Mouse (Mus musculus) thymus, postnatal 0 days (tissue): ENCODE data around the gene Synpr. TPM values are rescaled to one million over a fixed set of nuclear protein-coding genes. Genes with fewer than 3 reads are reported as not detected.

Source experiments
- DNase-seq: peaks from one replicate; pipeline ENCODE4 v3.0.0-alpha.2; 2015; ENCODE audit warnings: low spot score
- polyA plus RNA-seq: library from polyadenylated mRNA; unstranded; fragments of >200 nt; fragmentation: Nextera tagmentation; extraction: Ambion mirVana; gene quantifications from 2 replicates; pipeline ENCODE4 v1.2.1, GENCODE M21; 2015

The Synpr gene
- polyA plus RNA-seq, 1 experiment from 2014 or later, result 5.0 TPM

- DNase-seq, result peak; percentile 28
These were observed 69.6 kb downstream of the Synpr start for GRCm38 (mm10) chr14:13354154-13354553.

GRCm38 (mm10) chr14:13355569-13356362 lies 71.2 kb downstream of the Synpr start:
- peak; percentile 43 for DNase-seq

- no peak for DNase-seq
These were observed 72.6 kb downstream of the Synpr start for GRCm38 (mm10) chr14:13357101-13357667.

GRCm38 (mm10) chr14:13358037-13358436 lies 73.5 kb downstream of the Synpr start:
- DNase-seq, result no peak

GRCm38 (mm10) chr14:13361184-13361583 lies 76.6 kb downstream of the Synpr start:
- no peak for DNase-seq

GRCm38 (mm10) chr14:13361642-13362041 lies 77.1 kb downstream of the Synpr start:
- DNase-seq, result no peak

GRCm38 (mm10) chr14:13368309-13368708 lies 83.7 kb downstream of the Synpr start:
- no peak for DNase-seq

GRCm38 (mm10) chr14:13389081-13389480 lies 104.5 kb downstream of the Synpr start:
- no peak for DNase-seq

- DNase-seq, result no peak
These were observed 105.4 kb downstream of the Synpr start for GRCm38 (mm10) chr14:13389954-13390353.

- no peak for DNase-seq
These were observed 114.8 kb downstream of the Synpr start for GRCm38 (mm10) chr14:13399226-13400020.

GRCm38 (mm10) chr14:13411636-13412035 lies 127.1 kb downstream of the Synpr start:
- DNase-seq, result no peak

GRCm38 (mm10) chr14:13440723-13441122 lies 156.1 kb downstream of the Synpr start:
- no peak for DNase-seq

GRCm38 (mm10) chr14:13444908-13445307 lies 160.3 kb downstream of the Synpr start:
- no peak for DNase-seq

GRCm38 (mm10) chr14:13453461-13454204 lies 169.1 kb downstream of the Synpr start:
- no peak for DNase-seq

GRCm38 (mm10) chr14:13454991-13455390 lies 170.4 kb downstream of the Synpr start:
- DNase-seq, result no peak

GRCm38 (mm10) chr14:13459333-13459732 lies 174.8 kb downstream of the Synpr start:
- DNase-seq, result no peak

- no peak for DNase-seq
These were observed 184.6 kb downstream of the Synpr start for GRCm38 (mm10) chr14:13469211-13469610.

- DNase-seq, result no peak
These were observed 193.2 kb downstream of the Synpr start for GRCm38 (mm10) chr14:13477821-13478220.

GRCm38 (mm10) chr14:13505355-13505754 lies 220.8 kb downstream of the Synpr start:
- DNase-seq, result no peak

- no peak for DNase-seq
These were observed 234.1 kb downstream of the Synpr start for GRCm38 (mm10) chr14:13518608-13519139.
